Mouse (Mus musculus) lung, embryonic 14.5 days (tissue): ENCODE measurements around the gene Cyp4f39. TPM values are rescaled to one million over a fixed set of nuclear protein-coding genes. Genes with fewer than 3 reads are reported as not detected.
A peak's percentile ranks its signal among the peaks of the same experiment; 100 is the strongest.
"Not testable (repeated sequence)": the region's sequence is repeated elsewhere in the genome, so short reads cannot be mapped to it uniquely, and the experiment has no call there.

Experiments
- ATAC-seq: fragments of 200-750 bp; cut with Nextera tagmentation; 2 replicates; pipeline ENCODE4 v1.8.0; 2017; ENCODE audit warnings: mild to moderate bottlenecking, moderate TSS enrichment, moderate library complexity; ENCODE audit not compliant: insufficient read depth
- DNase-seq: peaks from one replicate; pipeline ENCODE4 v3.0.0-alpha.2; 2015
- H3K27ac ChIP-seq: fragments of 300-500 bp; sonication (generic); 2 replicates; pipeline ENCODE4 v1.5.1; 2014; ENCODE audit warnings: low read depth, mild to moderate bottlenecking, moderate library complexity
- H3K27me3 ChIP-seq: fragments of 300-500 bp; sonication (generic); 2 replicates; pipeline ENCODE4 v1.6.1; 2014; ENCODE audit warnings: low read length, control low read depth; ENCODE audit not compliant: insufficient read depth
- H3K36me3 ChIP-seq: fragments of 300-500 bp; sonication (generic); 2 replicates; pipeline ENCODE4 v1.6.1; 2014; ENCODE audit warnings: control low read depth; ENCODE audit not compliant: insufficient read depth
- H3K4me1 ChIP-seq: fragments of 300-500 bp; sonication (generic); 2 replicates; pipeline ENCODE4 v1.6.1; 2014; ENCODE audit warnings: antibody characterized with exemption, control low read depth; ENCODE audit not compliant: insufficient read depth
- H3K4me2 ChIP-seq: fragments of 300-500 bp; sonication (generic); 2 replicates; pipeline ENCODE4 v1.6.1; 2014; ENCODE audit warnings: mild to moderate bottlenecking
- H3K4me3 ChIP-seq: fragments of 300-500 bp; sonication (generic); 2 replicates; pipeline ENCODE4 v1.5.1; 2014; ENCODE audit warnings: low read depth, low read length
- H3K9ac ChIP-seq: fragments of 300-500 bp; sonication (generic); 2 replicates; pipeline ENCODE4 v1.6.1; 2014
- H3K9me3 ChIP-seq: fragments of 300-500 bp; sonication (generic); 2 replicates; pipeline ENCODE4 v1.6.1; 2016; ENCODE audit warnings: low read depth, low read length, control low read depth
- CTCF ChIP-seq: IDR thresholded peaks from 2 replicates; pipeline ENCODE4 v1.5.1; 2016; ENCODE audit warnings: antibody characterized with exemption, low read depth
- WGBS: fragments of 180-500 bp; shearing (Covaris S2); extraction: QIAGEN DNeasy Blood & Tissue Kit; methylation state at CpG from one replicate; pipeline ENCODE4 v1.1.7; 2014; 5-methylcytosine and 5-hydroxymethylcytosine counted together
- polyA plus RNA-seq: library from polyadenylated mRNA; unstranded; fragments of >200 nt; fragmentation: Nextera tagmentation; extraction: Ambion mirVana; gene quantifications from 2 replicates; pipeline ENCODE4 v1.2.1, GENCODE M21; 2014

Gene Cyp4f39
- polyA plus RNA-seq, 1 experiment from 2014 or later: 0.72 TPM

GRCm38 (mm10) chr17:32528408-32529337 lies 76.2 kb downstream of the Cyp4f39 start:
- peak overlapping the region; percentile 43 for H3K9ac ChIP-seq
- TF ChIP-seq CTCF: peak; percentile 87
- no peaks in the 10 kb centered on the region for H3K4me1 ChIP-seq
- 15% methylated on average over 26 of the region's 26 CpGs for WGBS
- H3K4me2 ChIP-seq: peak overlapping the region; percentile 56
- no peaks in the 10 kb centered on the region for H3K36me3 ChIP-seq
- no peaks in the 10 kb centered on the region for H3K27me3 ChIP-seq
- H3K9me3 ChIP-seq: no peaks in the 10 kb centered on the region
- H3K27ac ChIP-seq: no peak overlapping the region
- ATAC-seq (peak; percentile 86), DNase-seq (peak; percentile 91)
- H3K4me3 ChIP-seq: peak overlapping the region; percentile 22

GRCm38 (mm10) chr17:32532356-32532755 lies 79.8 kb downstream of the Cyp4f39 start:
- not testable (repeated sequence) for H3K36me3 ChIP-seq, H3K27me3 ChIP-seq, DNase-seq, H3K9ac ChIP-seq, H3K4me1 ChIP-seq, H3K4me3 ChIP-seq, ATAC-seq, H3K9me3 ChIP-seq, H3K4me2 ChIP-seq, H3K27ac ChIP-seq
- WGBS: 56% methylated on average over 4 of the region's 4 CpGs

- no peak overlapping the region for H3K9ac ChIP-seq
- no peaks in the 10 kb centered on the region for H3K4me1 ChIP-seq
- H3K4me2 ChIP-seq: no peak overlapping the region
- ATAC-seq: no peak
- DNase-seq: no peak
- WGBS: 67% methylated on average over 6 of the region's 6 CpGs
- no peaks in the 10 kb centered on the region for H3K36me3 ChIP-seq
- no peaks in the 10 kb centered on the region for H3K27me3 ChIP-seq
- TF ChIP-seq CTCF: no peak
- no peak overlapping the region for H3K4me3 ChIP-seq
- H3K9me3 ChIP-seq: no peaks in the 10 kb centered on the region
- H3K27ac ChIP-seq: no peak overlapping the region
Observed at GRCm38 (mm10) chr17:32534068-32534467, 81.5 kb downstream of the Cyp4f39 start.

- DNase-seq (peak; percentile 95), ATAC-seq (peak; percentile 97)
- not testable (repeated sequence) for H3K27ac ChIP-seq, H3K9me3 ChIP-seq, H3K4me1 ChIP-seq, H3K36me3 ChIP-seq, H3K27me3 ChIP-seq
- Histone ChIP-seq H3K4me3 (peak within 1 kb of the TSS; percentile 35), H3K4me2 (peak within 1 kb of the TSS; percentile 56), H3K9ac (peak within 1 kb of the TSS; percentile 52; the same call in 1 of the 2 replicates)
- 10% methylated on average over 5 of the region's 5 CpGs for WGBS
Observed at GRCm38 (mm10) chr17:32536051-32536866, 83.7 kb downstream of the Cyp4f39 start, which contains the start of gene Cyp4f16. Gene Cyp4f16, plus strand, starts transcription at chr17:32536558.

GRCm38 (mm10) chr17:32536867-32537250 lies 84.3 kb downstream of the Cyp4f39 start:
- H3K4me3 ChIP-seq: peak overlapping the region; percentile 35
- no peak overlapping the region for H3K27ac ChIP-seq
- no peaks in the 10 kb centered on the region for H3K4me1 ChIP-seq
- TF ChIP-seq CTCF: no peak
- WGBS: 55% methylated on average over 5 of the region's 5 CpGs
- H3K27me3 ChIP-seq: no peaks in the 10 kb centered on the region
- no peaks in the 10 kb centered on the region for H3K36me3 ChIP-seq
- peak overlapping the region; percentile 52; the same call in 1 of the 2 replicates for H3K9ac ChIP-seq
- no peaks in the 10 kb centered on the region for H3K9me3 ChIP-seq
- peak overlapping the region; percentile 56 for H3K4me2 ChIP-seq
- DNase-seq (peak; percentile 32), ATAC-seq (peak; percentile 55; the same call in 1 of the 2 replicates)

Other genes starting within 250 kb of the Cyp4f39 start
- gene Brd4, start 168.0 kb upstream of the Cyp4f39 start, polyA plus RNA-seq: 111 and 114 TPM in 2 replicates
- gene Akap8, start 131.5 kb upstream of the Cyp4f39 start, polyA plus RNA-seq: 45.4 and 54.3 TPM in 2 replicates
- 68.7 and 82.0 TPM in 2 replicates for gene Akap8l, start 102.1 kb upstream of the Cyp4f39 start, polyA plus RNA-seq
- gene Wiz, start 63.3 kb upstream of the Cyp4f39 start, polyA plus RNA-seq: 41.8 and 48.1 TPM in 2 replicates
- 0.93 and 1.0 TPM in 2 replicates for gene Rasal3, start 49.1 kb upstream of the Cyp4f39 start, polyA plus RNA-seq
- 0.07 TPM in 1 of 2 replicates, not detected in the other for gene Pglyrp2, start 28.6 kb upstream of the Cyp4f39 start, polyA plus RNA-seq
- gene Cyp4f17, start 53.3 kb downstream of the Cyp4f39 start, polyA plus RNA-seq: 5.4 and 5.9 TPM in 2 replicates
- gene Cyp4f16, start 83.8 kb downstream of the Cyp4f39 start, polyA plus RNA-seq: 14.1 and 15.7 TPM in 2 replicates
- not detected in 2 replicates for gene Cyp4f37, start 168.6 kb downstream of the Cyp4f39 start, polyA plus RNA-seq
- gene Cyp4f40, start 206.2 kb downstream of the Cyp4f39 start, polyA plus RNA-seq: not detected in 2 replicates
- not detected in 2 replicates for gene Cyp4f15, start 232.9 kb downstream of the Cyp4f39 start, polyA plus RNA-seq